Mouse (Mus musculus) embryo, embryonic 10.5 days (tissue): ENCODE measurements around the gene Cep95.
"Not testable (repeated sequence)": the region's sequence is repeated elsewhere in the genome, so short reads cannot be mapped to it uniquely, and the experiment has no call there.

Experiments
- DNase-seq: peaks from one replicate; pipeline ENCODE4 v3.0.0-alpha.2; 2015; ENCODE audit warnings: low spot score

The Cep95 gene

DNA sequence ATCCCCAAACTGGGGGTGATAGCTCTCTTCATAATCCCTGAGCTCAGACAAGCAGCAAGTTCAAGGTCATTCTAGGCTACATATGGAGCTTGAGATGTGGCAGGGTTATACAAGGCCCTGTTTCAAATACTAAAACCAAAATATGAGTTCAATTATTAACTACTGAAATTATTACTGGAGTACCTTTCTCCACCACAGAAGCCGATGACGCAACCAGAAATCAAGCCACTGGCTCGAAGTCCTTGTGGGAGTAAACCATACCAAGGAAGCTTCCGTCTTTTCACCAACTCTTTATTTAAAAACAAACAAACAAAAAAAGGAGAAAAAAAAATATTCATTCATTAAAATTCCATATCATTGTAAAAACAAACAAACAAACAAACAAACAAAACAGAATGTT lies 12.1 kb upstream of the Cep95 start:
- no peak for DNase-seq

DNA sequence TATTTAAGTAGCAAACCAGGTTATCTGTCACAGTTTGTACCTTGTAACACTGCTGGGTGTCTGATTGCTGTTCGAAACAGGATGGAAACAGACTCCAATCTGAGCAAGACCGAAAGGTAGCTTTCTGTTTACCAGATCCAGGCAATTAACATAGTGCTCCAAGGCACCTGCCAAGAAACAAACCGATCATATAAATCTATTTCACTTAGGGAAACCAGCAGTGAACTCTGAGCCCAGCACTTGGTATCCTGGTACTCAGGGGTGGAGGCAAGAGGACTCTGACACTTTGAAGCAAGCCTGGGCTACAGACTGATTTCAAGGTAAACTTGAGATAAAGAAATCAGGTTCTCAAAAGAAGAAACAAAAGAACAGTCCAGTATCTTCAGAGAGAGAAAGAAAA lies 11.7 kb upstream of the Cep95 start:
- no peak for DNase-seq

DNA sequence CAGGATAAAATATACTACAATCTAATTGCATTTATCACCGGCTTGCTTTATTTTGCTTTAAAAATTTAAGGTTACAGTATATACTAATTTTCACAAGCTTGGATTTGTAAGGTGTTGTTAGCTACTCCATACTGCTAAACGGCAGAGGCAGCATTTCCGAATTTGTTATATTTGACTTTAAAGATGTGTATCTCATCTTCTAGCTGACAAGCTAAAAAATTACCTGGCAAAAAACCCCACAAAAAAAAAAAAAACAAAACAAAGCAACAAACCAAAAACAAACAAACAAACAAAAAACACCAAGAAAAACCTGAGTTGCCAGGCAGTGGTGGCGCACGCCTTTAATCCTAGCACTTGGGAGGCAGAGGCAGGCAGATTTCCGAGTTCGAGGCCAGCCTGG lies 10.9 kb upstream of the Cep95 start:
- no peak for DNase-seq

DNA sequence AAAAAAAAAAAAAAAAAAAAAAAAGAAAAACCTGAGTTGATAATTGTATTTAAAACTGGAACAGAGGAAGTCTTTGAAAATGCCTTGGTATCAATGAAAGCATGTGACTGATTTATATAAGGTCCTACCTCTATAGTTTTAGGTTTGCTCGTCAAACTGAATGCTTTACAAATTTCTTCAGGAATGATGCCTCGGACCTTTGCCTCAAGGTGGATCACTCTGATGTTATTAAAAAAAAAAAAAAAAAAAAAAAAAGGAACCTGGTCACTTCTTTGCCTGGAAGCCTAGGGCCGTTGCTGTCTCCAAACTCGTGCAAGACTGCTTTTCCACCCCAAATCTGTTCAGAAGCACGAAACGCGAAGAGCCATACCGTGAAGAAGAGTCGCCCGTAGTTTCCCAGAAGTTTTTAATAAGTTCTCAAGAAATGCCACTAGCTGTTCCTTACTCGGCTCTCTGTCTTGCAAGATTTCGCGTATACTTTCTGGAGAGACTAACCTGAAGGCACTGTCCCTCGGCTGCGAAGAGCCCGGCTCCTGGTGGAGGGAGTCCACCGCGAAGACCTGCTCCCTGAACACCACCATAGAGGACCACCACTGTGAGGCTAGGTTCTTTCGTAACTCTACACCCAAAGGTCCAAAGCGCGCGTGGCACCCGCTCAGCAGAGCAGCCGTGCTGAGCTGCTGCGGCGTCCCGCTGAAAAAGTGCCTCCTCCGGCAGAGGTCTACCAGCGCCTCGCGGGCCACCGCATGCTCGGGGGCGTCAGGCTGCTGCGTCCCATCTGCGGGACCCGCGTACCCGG lies 10.3 kb upstream of the Cep95 start:
- peak; percentile 50 for DNase-seq

DNA sequence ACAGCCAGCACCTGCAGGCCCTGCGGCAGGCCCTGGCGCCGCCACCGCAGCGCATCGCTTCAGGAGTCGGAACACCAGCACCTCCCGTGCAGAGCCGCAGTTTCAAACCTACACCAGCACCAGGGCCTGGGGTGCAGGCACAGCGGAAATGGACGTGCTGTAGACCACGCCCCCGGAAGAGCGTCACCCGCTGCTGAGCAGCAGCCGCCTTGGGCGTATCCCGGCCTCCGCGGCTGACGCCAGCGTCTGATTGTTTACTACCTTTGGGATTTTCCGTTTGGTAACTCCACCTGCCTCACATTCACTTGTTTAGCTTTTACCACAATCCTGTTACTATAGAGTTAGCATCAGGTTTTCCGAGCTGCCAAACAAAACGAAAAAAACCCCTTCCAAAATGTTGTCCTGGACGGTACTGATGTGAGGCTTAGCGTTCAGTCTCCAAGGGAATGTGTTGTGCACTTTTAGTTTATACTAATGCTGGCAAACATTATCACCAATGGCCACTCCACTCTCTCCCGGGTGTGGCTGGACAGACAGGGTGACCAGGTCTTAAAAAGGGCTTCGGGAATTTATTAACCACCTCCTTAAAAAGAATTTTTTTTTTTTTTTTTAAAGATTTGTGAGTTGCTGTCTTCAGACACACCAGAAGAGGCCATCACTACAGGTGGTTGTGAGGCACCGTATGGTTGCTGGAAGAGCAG lies 9.5 kb upstream of the Cep95 start, which contains the start of gene Polg2:
TSS of gene Polg2 (minus strand) at position 150 of the 701 bp plus-strand sequence.
- peak; percentile 95 for DNase-seq

DNA sequence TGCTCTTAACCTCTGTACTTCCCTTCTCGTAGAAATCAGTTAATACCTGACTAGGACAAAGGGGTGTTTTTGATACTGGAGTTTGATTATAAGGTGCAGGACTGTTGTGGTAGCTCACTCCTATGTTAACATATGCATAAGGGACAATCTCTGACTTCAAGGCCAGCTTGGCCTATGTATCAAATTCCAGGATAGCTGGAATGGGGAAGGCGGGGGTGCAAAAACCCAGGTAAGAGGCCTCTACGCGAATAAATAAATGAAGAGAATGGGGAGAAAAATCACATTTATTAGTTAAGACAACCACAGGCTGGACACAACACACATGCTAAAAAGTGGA lies 9.0 kb upstream of the Cep95 start:
- DNase-seq = no peak

DNA sequence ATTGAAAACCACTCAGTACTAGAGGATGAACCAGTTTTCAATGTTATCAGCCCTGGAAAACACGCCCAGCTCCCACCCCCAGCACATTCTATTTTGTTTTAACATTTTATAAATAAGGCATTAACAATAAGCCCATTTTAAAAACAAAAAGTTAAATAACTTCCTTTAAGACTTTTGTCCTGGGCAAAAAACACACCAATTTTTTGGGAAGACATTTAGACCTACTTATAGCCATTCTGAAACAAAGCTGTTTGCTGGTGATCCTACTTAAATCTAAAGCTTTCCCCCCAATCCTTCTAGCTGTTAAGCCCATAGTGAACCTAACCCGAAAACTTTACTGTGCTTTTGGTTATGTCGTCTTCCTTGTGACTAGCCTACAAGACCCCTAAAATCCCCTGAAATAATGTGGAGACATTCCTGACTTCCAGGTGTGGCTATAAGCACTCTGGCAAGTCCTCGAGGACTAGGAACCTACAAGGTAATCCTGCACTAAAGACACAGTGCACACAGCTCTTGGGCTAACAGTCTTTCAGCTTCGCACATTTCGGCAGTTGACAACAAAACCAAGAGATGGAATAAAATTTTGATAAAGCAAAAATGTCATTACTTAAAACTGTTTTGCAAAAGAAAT lies 8.3 kb upstream of the Cep95 start:
- DNase-seq = no peak

DNA sequence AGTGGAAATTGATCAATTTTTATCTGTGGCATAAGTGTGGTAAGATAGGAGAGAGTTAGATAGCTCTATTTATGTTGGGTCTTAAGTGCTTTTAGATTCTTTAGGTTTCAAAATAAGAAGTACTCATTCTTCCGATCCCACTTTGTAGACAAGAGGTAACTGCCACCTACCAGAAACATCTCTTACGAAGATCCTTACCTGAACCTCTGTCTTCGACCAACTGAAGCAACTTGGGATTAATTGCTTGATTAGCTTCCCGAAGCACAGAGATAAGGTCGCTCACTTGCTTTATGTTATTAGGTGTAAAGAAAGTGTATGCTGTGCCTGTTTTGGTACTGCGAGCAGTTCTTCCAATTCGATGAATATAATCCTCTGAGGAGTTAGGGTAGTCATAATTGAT lies 6.8 kb upstream of the Cep95 start:
- not testable (repeated sequence) for DNase-seq

DNA sequence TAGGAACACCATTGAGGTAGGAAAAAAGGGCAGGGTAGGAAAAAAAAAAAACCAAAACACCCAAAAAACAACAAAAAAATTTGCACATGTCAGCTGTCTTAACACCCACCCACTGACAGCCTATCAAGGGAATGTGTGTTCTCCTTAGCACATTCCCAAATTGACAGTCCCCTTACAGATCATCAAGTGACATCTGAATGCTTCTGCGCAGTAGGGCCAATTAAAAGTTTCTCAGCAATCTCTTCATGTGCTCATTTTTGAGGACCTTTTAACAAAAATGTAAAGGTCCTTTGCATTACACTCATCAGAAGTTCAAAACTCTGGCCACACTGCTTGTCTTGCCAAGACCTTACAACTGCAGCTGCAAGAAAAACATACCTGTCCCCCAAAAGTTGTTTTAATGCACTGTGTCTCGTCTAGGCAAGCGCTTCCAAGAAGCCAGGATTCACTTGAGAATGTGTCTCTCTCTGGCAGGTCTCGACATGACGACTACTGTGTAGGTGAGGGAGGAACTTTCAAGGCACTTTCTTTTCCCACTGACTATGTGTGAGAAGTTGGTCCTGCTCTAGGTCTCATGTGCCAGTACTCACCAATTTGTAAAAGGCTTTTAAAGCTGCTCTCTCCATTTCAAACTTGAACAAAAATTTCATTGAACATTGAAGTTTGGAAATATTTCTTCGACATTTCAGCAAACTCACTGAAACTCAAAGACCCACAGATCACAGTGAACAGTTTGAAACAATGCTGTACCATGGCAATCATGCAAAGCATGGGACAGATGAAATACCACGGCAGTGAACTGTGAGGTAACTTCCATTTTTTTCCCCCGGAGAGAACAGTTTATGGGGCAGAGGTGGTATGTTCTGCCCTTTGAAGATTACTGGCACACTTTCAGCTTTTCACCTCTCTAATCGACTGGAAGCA lies 5.9 kb upstream of the Cep95 start:
- DNase-seq = no peak

DNA sequence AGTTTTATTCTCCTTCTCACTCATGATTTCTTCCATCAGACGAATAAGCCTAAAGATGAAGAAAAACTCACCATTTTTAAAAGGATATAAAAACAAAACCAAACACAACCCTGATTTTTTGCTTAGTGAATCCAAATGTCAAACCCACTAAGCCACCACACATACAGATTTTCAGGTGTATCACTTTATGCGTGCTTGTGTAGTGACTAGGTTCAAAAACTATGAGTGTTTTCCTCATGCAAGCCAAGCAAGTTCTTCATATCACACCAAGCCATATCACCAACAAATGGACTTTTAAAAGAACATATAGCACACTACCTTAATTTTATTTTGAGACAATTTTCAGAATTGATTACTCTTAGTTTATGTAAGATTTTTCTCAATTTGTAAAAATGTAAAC lies 4.6 kb upstream of the Cep95 start:
- DNase-seq = no peak

DNA sequence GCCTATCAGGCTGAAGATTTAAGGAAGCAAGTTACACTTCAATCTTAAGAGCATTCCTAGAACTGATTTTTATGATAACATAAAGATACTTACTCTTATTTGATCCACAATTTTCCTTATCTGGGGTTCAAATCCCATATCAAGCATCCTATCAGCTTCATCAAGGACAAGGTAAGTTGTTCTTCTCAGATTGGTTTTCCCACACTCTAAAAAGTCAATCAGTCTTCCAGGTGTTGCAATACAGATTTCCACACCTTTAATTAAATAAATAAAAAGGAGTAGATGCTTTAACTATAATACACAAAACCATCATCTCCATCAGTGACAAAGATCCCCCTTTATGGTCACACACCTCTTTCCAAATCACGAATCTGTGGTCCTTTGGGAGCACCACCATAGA lies 4.0 kb upstream of the Cep95 start:
- no peak for DNase-seq

DNA sequence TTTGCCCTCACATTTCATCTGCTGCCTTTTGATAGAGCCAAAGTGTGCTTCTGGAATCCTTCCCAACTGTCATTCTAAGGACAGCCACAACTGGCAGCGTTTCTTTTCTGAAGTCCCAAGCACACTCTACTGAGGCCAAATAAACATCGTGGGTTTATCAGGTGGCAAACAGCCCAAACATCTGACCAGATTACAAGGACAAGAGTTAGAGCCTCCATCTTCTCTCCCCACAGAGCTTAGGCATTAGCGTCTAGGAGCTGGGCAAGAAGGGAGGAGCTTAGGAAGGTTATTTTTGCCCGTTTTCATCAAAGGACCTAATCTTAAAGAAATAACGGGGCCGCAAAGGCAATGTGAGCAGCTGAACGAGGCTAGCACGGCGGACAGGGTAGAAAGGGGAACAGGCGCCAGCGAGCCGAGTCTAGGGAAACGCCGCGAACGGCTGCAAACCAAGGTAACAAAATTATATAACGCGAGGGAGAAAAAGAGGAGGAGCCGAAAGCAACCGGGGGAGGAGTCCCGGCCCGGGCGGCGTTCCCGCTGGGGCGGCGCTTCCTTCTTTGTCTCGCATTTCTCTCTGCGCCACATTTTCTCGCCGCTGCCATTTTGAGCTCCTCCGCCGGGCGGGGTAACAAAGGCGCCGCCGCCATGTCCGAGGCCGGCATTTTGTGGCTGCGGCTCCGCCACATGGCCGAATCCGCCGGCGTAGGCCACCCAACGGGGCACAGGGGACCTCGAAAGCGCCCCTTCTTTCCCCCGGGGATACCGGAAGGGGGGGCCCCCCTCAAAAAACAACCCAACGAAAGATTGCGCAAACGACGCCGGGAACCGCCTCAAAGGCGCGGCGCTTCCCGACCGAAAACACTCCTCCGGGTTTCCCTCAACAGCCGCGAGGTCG lies 1.7 kb upstream of the Cep95 start:
- peak; percentile 89 for DNase-seq

DNA sequence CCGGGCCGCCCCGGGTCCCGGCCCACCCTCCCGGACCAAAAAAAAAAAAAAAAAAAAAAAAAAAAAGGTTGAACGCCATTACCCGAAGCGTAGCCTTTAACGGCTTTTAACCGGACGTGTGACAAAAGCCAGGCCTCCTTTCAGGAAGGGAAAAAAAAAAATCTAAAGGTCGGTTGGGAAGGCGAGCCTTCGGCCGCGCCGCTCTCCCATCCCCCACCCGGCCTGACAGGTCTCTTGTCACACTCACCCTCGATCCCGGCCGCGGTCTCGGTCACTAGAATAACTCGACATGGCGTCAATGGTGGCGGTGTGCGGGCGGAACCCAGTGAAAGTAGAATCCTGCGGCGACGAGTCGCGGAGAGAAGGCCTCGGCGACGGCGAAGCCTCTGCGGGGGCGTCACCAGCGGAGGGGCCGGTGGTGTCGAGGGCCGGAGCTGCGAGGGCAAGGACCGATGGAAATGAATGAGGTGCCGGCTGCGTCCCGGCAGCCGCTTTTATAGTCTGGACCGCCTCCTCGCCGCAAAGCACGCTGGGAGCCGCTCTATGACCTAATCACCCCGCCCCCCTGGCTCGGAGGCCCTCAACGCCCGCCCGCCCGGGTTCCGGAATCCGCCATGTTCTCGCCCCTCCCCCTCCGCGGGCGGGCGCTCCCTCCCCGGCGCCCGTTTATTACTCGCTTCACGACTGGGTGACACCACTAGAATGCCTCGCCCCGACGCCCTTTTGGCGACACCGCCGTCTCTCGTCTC lies 852 bp upstream of the Cep95 start:
- DNase-seq = peak; percentile 99

DNA sequence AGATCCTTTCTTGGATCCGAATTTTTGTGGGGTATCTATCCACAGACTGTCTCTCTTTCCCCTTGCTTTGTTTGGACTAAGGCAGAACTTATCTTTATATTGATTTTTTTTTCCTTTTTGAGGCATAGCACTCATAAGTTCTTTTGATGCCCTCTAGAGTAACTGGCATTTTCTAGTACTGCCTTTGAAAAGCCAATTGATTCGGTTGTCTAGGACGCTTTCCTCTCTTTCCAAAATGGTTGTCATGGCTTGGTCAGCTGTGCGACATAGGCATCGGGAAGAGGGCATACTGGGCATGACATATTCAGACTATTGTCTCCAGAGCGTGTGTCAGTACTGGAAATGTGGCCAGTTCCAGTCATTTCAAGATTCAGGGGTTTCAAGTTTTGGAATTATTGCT lies 597 bp downstream of the Cep95 start:
- peak; percentile 76 for DNase-seq

DNA sequence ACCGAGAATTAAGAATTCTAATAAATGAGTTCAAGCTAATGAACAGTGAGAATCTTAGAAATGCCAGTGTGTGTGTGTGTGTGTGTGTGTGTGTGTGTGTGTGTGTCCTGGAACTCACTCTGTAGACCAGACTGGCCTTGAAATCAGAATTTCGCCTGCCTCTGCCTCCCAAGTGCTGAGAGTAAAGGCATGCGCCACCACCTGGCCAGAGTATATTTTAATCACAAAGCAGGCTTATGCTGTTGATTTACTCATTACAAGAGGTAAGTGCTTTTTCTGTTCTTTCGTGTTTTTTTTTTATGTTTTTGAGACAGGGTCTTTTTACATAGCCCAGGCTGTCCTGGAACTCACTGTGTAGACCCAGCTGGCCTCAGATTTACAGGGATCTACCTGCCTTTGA lies 4.8 kb downstream of the Cep95 start:
- DNase-seq = no peak

DNA sequence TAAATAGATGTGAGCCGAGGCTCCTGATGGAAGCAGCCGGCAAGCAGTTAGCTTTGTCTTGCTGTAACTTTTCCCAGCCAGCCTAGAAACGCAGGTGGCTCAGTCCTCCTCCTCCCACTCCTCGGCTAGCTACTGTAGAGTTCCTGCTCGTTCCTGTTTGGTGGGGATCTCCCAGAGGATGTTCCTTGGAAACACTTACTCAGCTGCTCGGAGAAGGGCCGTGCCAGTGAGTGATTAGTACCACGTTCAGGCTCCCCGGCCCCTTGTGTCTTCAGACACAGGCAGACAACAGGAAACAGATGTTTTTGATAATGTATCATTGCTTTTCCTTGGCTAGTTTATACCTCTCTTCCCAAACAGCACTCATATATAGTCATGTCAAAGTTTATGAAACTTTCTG lies 6.6 kb downstream of the Cep95 start:
- no peak for DNase-seq

DNA sequence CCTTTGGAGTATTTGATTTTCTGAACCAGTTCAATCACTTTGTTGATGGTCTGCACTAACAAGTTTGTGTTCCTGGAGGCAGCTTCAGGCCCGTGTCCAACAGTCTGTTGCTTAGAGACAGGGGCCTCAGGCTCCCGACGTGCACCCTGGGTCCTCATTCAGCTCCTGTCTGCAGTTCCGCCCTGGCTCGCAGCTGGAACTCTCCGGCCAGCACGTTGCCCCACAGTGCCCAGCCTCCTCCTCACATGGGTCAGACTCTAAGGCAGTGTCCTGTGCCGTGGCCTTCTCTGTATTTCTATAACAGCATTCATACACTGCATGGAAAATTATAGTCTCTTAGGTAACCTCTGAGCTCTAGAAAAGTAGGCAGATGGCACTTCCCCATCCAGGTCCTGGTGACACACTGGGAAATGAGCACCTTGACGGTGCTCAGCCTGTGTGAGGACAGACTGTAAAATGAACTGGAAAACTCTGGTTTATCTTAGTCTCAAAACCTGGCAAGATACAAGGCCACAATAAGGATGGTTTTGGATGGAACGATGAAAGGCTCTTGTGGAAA lies 13.1 kb downstream of the Cep95 start:
- no peak for DNase-seq

DNA sequence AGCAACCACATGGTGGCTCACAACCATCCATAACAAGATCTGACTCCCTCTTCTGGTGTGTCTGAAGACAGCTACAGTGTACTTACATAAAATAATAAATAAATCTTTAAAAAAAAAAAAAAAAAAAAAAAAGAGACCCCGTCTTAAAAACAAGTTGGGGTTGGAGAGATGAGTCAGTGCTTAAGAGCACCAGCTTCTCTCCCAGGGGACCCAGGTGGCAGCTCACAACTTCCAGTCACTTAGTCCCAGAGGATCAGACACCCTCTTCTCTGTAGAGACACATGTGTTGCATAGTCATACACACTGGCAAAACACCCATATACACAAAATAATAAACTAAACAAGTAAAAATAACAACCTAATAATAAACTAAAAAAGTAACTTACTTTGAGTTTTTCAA lies 18.4 kb downstream of the Cep95 start:
- not testable (repeated sequence) for DNase-seq

DNA sequence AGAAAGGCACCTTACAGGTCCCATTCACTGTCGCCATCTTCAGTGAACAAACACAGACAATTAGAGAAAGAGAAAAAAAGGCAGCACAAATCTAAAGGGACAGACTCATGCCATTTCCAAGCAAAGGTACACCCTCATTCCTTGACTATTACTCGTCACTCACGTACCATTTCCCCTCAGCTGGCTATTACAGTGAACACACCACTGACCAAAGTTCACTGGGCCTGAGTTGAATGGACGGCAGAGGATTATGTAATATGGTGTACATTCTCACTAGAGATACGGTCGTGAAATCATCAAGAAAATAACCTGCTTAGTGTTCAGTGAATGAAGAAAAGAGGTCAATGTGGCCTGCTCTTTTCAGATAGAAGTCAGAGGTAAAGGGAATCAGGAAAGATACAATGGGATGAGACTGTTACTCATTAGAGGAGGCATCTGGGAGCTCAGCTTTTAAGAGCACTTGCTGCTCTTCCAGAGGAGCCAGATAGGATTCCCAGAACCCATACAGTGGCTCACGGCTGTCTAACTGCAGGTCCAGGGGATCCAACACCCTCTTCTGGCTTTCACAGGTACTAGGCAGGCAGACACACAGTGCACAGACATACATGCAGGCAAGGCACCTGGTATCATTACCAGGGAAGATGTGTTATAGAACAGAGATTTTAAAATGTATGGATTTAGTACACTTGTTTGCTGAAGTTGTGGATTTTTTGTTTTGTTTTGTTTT lies 23.5 kb downstream of the Cep95 start:
- no peak for DNase-seq
